Mouse (Mus musculus) brain, embryonic 14.5 days (tissue): ENCODE results near the gene Shbg.

ENCODE experiments used
- CTCF ChIP-seq: fragments of 200-500 bp; IDR thresholded peaks from 2 replicates; pipeline ENCODE4 v1.5.1; 2012; ENCODE audit warnings: inconsistent platforms, mild to moderate bottlenecking, moderate library complexity, borderline replicate concordance; ENCODE audit not compliant: insufficient read depth, insufficient read length; ENCODE audit errors: extremely low read depth
- POLR2A ChIP-seq: fragments of 200-500 bp; IDR thresholded peaks from 2 replicates; pipeline ENCODE4 v1.6.1; 2012; ENCODE audit warnings: mild to moderate bottlenecking, inconsistent platforms, borderline replicate concordance; ENCODE audit not compliant: poor library complexity, insufficient read depth, insufficient read length, severe bottlenecking; ENCODE audit errors: extremely low read depth

- TF ChIP-seq CTCF = no peak
- TF ChIP-seq POLR2A = no peak
Observed at GRCm38 (mm10) chr11:69585718-69586325, 31.9 kb downstream of the Shbg start.
